Mouse (Mus musculus) liver, postnatal 0 days (tissue): Measurements from ENCODE around the gene Ptdss2. TPM values are rescaled to one million over a fixed set of nuclear protein-coding genes. Genes with fewer than 3 reads are reported as not detected.
A peak's percentile ranks its signal among the peaks of the same experiment; 100 is the strongest.

Source experiments
- ATAC-seq: fragments of 200-750 bp; cut with Nextera tagmentation; 2 replicates; pipeline ENCODE4 v1.8.0; 2017; ENCODE audit warnings: mild to moderate bottlenecking, moderate library complexity
- DNase-seq: peaks from one replicate; pipeline ENCODE4 v3.0.0-alpha.2; 2016
- H3K27ac ChIP-seq: fragments of 300-500 bp; sonication (generic); 2 replicates; pipeline ENCODE4 v1.5.1; 2014; ENCODE audit warnings: antibody characterized with exemption, moderate library complexity, mild to moderate bottlenecking, low read depth
- H3K27me3 ChIP-seq: fragments of 300-500 bp; sonication (generic); 2 replicates; pipeline ENCODE4 v1.6.1; 2014; ENCODE audit warnings: low read length, control low read depth, mixed read lengths; ENCODE audit not compliant: insufficient read depth
- H3K36me3 ChIP-seq: fragments of 300-500 bp; sonication (generic); replicated peaks from 2 replicates; pipeline ENCODE4 v1.6.1; 2014; ENCODE audit warnings: mild to moderate bottlenecking, control low read depth, low read length, moderate library complexity, mixed read lengths; ENCODE audit not compliant: insufficient read depth
- H3K4me1 ChIP-seq: fragments of 300-500 bp; sonication (generic); 2 replicates; pipeline ENCODE4 v1.6.1; 2014; ENCODE audit warnings: antibody characterized with exemption, mild to moderate bottlenecking, control low read depth; ENCODE audit not compliant: insufficient read depth
- H3K4me2 ChIP-seq: fragments of 300-500 bp; sonication (generic); 2 replicates; pipeline ENCODE4 v1.6.1; 2014; ENCODE audit warnings: low read depth, mild to moderate bottlenecking, low read length, moderate library complexity, mixed read lengths
- H3K4me3 ChIP-seq: fragments of 300-500 bp; sonication (generic); 2 replicates; pipeline ENCODE4 v1.5.1; 2014; ENCODE audit warnings: low read depth, low read length
- H3K9ac ChIP-seq: fragments of 300-500 bp; sonication (generic); replicated peaks from 2 replicates; pipeline ENCODE4 v1.6.1; 2014; ENCODE audit warnings: mild to moderate bottlenecking, moderate library complexity
- H3K9me3 ChIP-seq: fragments of 300-500 bp; sonication (generic); 2 replicates; pipeline ENCODE4 v1.6.1; 2016; ENCODE audit warnings: mild to moderate bottlenecking, control low read depth, low read length, mixed read lengths
- CTCF ChIP-seq: sonication (generic); IDR thresholded peaks from 2 replicates; pipeline ENCODE4 v1.5.1; 2016; ENCODE audit warnings: antibody characterized with exemption, low read depth
- EP300 ChIP-seq: IDR thresholded peaks from 2 replicates; pipeline ENCODE4 v1.6.1; 2016; ENCODE audit warnings: antibody characterized with exemption, low read depth, mild to moderate bottlenecking
- WGBS: fragments of 180-500 bp; shearing (Covaris S2); extraction: QIAGEN DNeasy Blood & Tissue Kit; methylation state at CpG from one replicate; pipeline ENCODE4 v1.1.7; 2014; ENCODE audit not compliant: insufficient replicate concordance; 5-methylcytosine and 5-hydroxymethylcytosine counted together
- polyA plus RNA-seq: library from polyadenylated mRNA; unstranded; fragments of >200 nt; fragmentation: Nextera tagmentation; extraction: Ambion mirVana; gene quantifications from 2 replicates; pipeline ENCODE4 v1.2.1, GENCODE M21; 2015

The Ptdss2 gene
- polyA plus RNA-seq, 1 experiment from 2014 or later: 71.0 TPM

GRCm38 (mm10) chr7:141146043-141146595 lies 23.9 kb downstream of the Ptdss2 start:
- TF ChIP-seq CTCF (no peak), EP300 (no peak; the same call in 1 of the 2 replicates)
- Histone ChIP-seq H3K27ac (peak overlapping the region; percentile 61), H3K9me3 (no peaks in the 10 kb centered on the region), H3K4me1 (peaks cover 9% of the 10 kb centered on the region), H3K36me3 (peaks cover 78% of the 10 kb centered on the region), H3K9ac (no peak overlapping the region), H3K27me3 (no peaks in the 10 kb centered on the region), H3K4me3 (no peak overlapping the region), H3K4me2 (no peak overlapping the region)
- peak; percentile 59 for DNase-seq
- peak; percentile 89 for ATAC-seq
- WGBS: 79% methylated on average over 12 of the region's 12 CpGs

- Histone ChIP-seq H3K9ac (0 out of 2 replicates have a peak overlapping the region, but pooled peaks have one; percentile 13), H3K27me3 (no peaks in the 10 kb centered on the region), H3K4me2 (peak overlapping the region; percentile 4; the same call in 1 of the 2 replicates), H3K4me3 (no peak overlapping the region), H3K36me3 (peaks cover 81% of the 10 kb centered on the region), H3K4me1 (peaks cover 8% of the 10 kb centered on the region), H3K27ac (no peak overlapping the region), H3K9me3 (no peaks in the 10 kb centered on the region)
- TF ChIP-seq CTCF (no peak), EP300 (no peak)
- DNase-seq (no peak), ATAC-seq (no peak)
- 72% methylated on average over 6 of the region's 6 CpGs for WGBS
Observed at GRCm38 (mm10) chr7:141147044-141147443, 24.9 kb downstream of the Ptdss2 start.

GRCm38 (mm10) chr7:141148639-141149038 lies 26.5 kb downstream of the Ptdss2 start:
- no peak for TF ChIP-seq CTCF
- TF ChIP-seq EP300: no peak
- WGBS: 75% methylated on average over 4 of the region's 4 CpGs
- no peak overlapping the region for H3K9ac ChIP-seq
- H3K27ac ChIP-seq: no peak overlapping the region
- no peak overlapping the region for H3K4me3 ChIP-seq
- peaks cover 82% of the 10 kb centered on the region for H3K36me3 ChIP-seq
- no peak for DNase-seq
- H3K27me3 ChIP-seq: no peaks in the 10 kb centered on the region
- H3K9me3 ChIP-seq: no peaks in the 10 kb centered on the region
- no peak for ATAC-seq
- peaks cover 8% of the 10 kb centered on the region for H3K4me1 ChIP-seq
- no peak overlapping the region for H3K4me2 ChIP-seq

GRCm38 (mm10) chr7:141155362-141155761 lies 33.2 kb downstream of the Ptdss2 start:
- H3K27ac ChIP-seq: no peak overlapping the region
- ATAC-seq: no peak
- no peak for DNase-seq
- TF ChIP-seq CTCF (no peak), EP300 (no peak)
- no peak overlapping the region for H3K9ac ChIP-seq
- peaks cover 83% of the 10 kb centered on the region for H3K36me3 ChIP-seq
- no peaks in the 10 kb centered on the region for H3K4me1 ChIP-seq
- H3K4me3 ChIP-seq: no peak overlapping the region
- H3K9me3 ChIP-seq: no peaks in the 10 kb centered on the region
- no peak overlapping the region for H3K4me2 ChIP-seq
- H3K27me3 ChIP-seq: no peaks in the 10 kb centered on the region
- 84% methylated on average over 9 of the region's 9 CpGs for WGBS

- H3K36me3 ChIP-seq: peaks cover 56% of the 10 kb centered on the region
- H3K27ac ChIP-seq: no peak overlapping the region
- WGBS: 92% methylated on average over 7 of the region's 7 CpGs
- DNase-seq: peak; percentile 13
- no peak overlapping the region for H3K4me2 ChIP-seq
- no peak overlapping the region for H3K4me3 ChIP-seq
- H3K27me3 ChIP-seq: no peaks in the 10 kb centered on the region
- H3K9ac ChIP-seq: no peak overlapping the region
- H3K4me1 ChIP-seq: peaks cover 23% of the 10 kb centered on the region
- no peaks in the 10 kb centered on the region for H3K9me3 ChIP-seq
- no peak for TF ChIP-seq EP300
- no peak for TF ChIP-seq CTCF
- no peak for ATAC-seq
Observed at GRCm38 (mm10) chr7:141164397-141164796, 42.2 kb downstream of the Ptdss2 start.

GRCm38 (mm10) chr7:141164850-141165249 lies 42.7 kb downstream of the Ptdss2 start:
- no peaks in the 10 kb centered on the region for H3K9me3 ChIP-seq
- H3K36me3 ChIP-seq: peaks cover 51% of the 10 kb centered on the region
- no peak for TF ChIP-seq CTCF
- H3K4me3 ChIP-seq: no peak overlapping the region
- no peaks in the 10 kb centered on the region for H3K27me3 ChIP-seq
- H3K4me2 ChIP-seq: no peak overlapping the region
- ATAC-seq: peak; percentile 37; the same call in 1 of the 2 replicates
- 57% methylated on average over 6 of the region's 6 CpGs for WGBS
- DNase-seq: peak; percentile 21
- H3K9ac ChIP-seq: no peak overlapping the region
- peaks cover 27% of the 10 kb centered on the region for H3K4me1 ChIP-seq
- H3K27ac ChIP-seq: no peak overlapping the region
